Mouse (Mus musculus) liver, adult 10 weeks (tissue): Measurements from ENCODE around the gene Col23a1. TPM values are rescaled to one million over a fixed set of nuclear protein-coding genes. Genes with fewer than 3 reads are reported as not detected.

Experiments
- polyA plus RNA-seq: library from polyadenylated mRNA; stranded (reverse); fragments of 350-450 nt; fragmentation: Illumina TruSeq; extraction: RNeasy Lipid Tissue Mini Kit (QIAGEN cat#74804); gene quantifications from one replicate; pipeline ENCODE4 v1.2.3, GENCODE M21; 2014; ENCODE audit warnings: low read depth, low replicate concordance

Col23a1 gene
- polyA plus RNA-seq: not detected

GRCm38 (mm10) chr11:51289564-51290041 is at the start of gene Col23a1:
TSS of gene Col23a1 (plus strand) at chr11:51289920.

GRCm38 (mm10) chr11:51261680-51262219 is 28.0 kb upstream of the Col23a1 start, which contains the start of gene Clk4:
TSS of gene Clk4 (plus strand) at chr11:51261730.

GRCm38 (mm10) chr11:51262342-51263285 is 27.1 kb upstream of the Col23a1 start, which contains the start of gene BC049762:
TSS of gene BC049762 (minus strand) at chr11:51263046.

GRCm38 (mm10) chr11:51584431-51585248 is 294.9 kb downstream of the Col23a1 start, which contains the start of gene Phykpl:
TSS of gene Phykpl (plus strand) at chr11:51584757.

DNA sequence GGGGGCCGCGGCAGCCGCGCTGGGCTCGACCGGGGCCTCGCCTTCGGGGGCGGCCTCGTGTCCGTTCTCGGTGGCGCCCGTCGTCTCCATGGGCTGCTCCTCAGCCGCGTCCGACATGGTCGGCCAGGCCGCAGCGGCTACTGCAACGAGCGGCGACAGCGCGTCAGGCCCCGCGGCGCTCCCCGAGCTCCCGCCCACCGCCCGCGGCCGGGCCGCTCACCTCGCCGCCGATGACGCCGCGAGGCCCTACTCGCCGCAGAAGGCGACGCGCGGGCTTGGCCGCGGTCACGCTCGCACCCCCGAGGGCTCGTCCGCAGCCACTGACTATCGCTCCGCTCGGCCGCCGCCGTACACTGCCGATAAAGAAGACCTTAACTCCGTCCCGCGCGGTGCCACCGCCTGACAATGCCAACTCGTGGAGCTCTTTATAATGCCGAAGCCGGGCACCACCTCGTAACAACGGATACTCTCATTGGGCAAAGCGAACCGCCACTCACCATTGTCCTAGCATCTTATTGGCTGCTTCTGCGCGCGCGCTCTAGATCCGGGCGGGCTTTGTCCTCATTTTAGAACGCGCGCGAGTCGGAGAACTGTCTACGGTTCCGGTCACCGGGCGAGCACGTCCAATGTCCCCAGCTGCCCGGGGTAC is 316.9 kb downstream of the Col23a1 start, which contains the start of gene Hnrnpab:
Gene Hnrnpab (minus strand): TSS at position 401 of the 649 bp plus-strand sequence.

GRCm38 (mm10) chr11:51619409-51620060 is 329.8 kb downstream of the Col23a1 start, which contains the start of gene Nhp2:
TSS of gene Nhp2 (plus strand) at chr11:51619735.

Other genes starting within 250 kb of the Col23a1 start
- not detected for gene Olfr1375, start 241.8 kb upstream of the Col23a1 start, polyA plus RNA-seq
- gene Zfp354a, start 230.7 kb upstream of the Col23a1 start, polyA plus RNA-seq: 10.1 TPM
- not detected for gene Gm12569, start 69.4 kb upstream of the Col23a1 start, polyA plus RNA-seq
- gene Clk4, start 28.2 kb upstream of the Col23a1 start, polyA plus RNA-seq: 123 TPM
- gene BC049762, start 26.9 kb upstream of the Col23a1 start, polyA plus RNA-seq: not detected